Mouse (Mus musculus) heart, postnatal 25 days (tissue): Measurements from ENCODE around the gene Krit1. TPM values are rescaled to one million over a fixed set of nuclear protein-coding genes. Genes with fewer than 3 reads are reported as not detected.
"Not testable (repeated sequence)": the region's sequence is repeated elsewhere in the genome, so short reads cannot be mapped to it uniquely, and the experiment has no call there.

ENCODE experiments used
- DNase-seq: peaks from one replicate; pipeline ENCODE4 v3.0.0; 2022; ENCODE audit warnings: low spot score
- intact Hi-C: fragments of 180-260 bp; cut with DNase I; formaldehyde crosslinking; loops from one replicate; pipeline ENCODE4 v1.15.1; 2025
- total RNA-seq, 2 experiments: library from RNA; stranded (reverse); gene quantifications; 2 replicates each; pipeline ENCODE4 v1.2.3; 2021

Krit1 gene
- total RNA-seq: 10 to 100 TPM; 31.5 to 32.5 TPM

GRCm38 (mm10) chr5:3802433-3803291 is at the start of gene Krit1, which contains the start of gene Ankib1:
Krit1 (plus strand) TSS chr5:3803184.
Ankib1 (minus strand) TSS chr5:3802925.
- intact Hi-C loops: loop anchor here (5.0 kb wide), 2 partner anchors 70 to 155 kb away; no protein-coding TSS in a partner anchor
- peak; percentile 81 for DNase-seq

- DNase-seq: no peak
- intact Hi-C loops: loop anchor here (1.0 kb wide), 1 partner anchor 13 kb away; no protein-coding TSS in a partner anchor
These were observed 31.5 kb upstream of the Krit1 start for GRCm38 (mm10) chr5:3771512-3771911.

- no peak for DNase-seq
- intact Hi-C loops: no loop called here
These were observed 31.0 kb upstream of the Krit1 start for GRCm38 (mm10) chr5:3772017-3772416.

GRCm38 (mm10) chr5:3782670-3783069 is 20.3 kb upstream of the Krit1 start:
- no peak for DNase-seq
- intact Hi-C loops: no loop called here

GRCm38 (mm10) chr5:3783947-3784681 is 18.9 kb upstream of the Krit1 start:
- intact Hi-C loops: no loop called here
- DNase-seq: no peak

GRCm38 (mm10) chr5:3784751-3785496 is 18.1 kb upstream of the Krit1 start:
- intact Hi-C loops: no loop called here
- DNase-seq: no peak

- DNase-seq: no peak
- intact Hi-C loops: no loop called here
These were observed 15.4 kb upstream of the Krit1 start for GRCm38 (mm10) chr5:3787548-3787947.

GRCm38 (mm10) chr5:3791048-3791447 is 11.9 kb upstream of the Krit1 start:
- intact Hi-C loops: no loop called here
- no peak for DNase-seq

- DNase-seq, intact Hi-C loops: not testable (repeated sequence)
These were observed 5.9 kb upstream of the Krit1 start for GRCm38 (mm10) chr5:3797101-3797500.

GRCm38 (mm10) chr5:3798656-3799055 is 4.3 kb upstream of the Krit1 start:
- DNase-seq, intact Hi-C loops: not testable (repeated sequence)

GRCm38 (mm10) chr5:3800041-3800440 is 2.9 kb upstream of the Krit1 start:
- intact Hi-C loops: loop anchor here (5.0 kb wide), 2 partner anchors 68 to 153 kb away; no protein-coding TSS in a partner anchor
- DNase-seq: no peak

GRCm38 (mm10) chr5:3800881-3801280 is 2.1 kb upstream of the Krit1 start:
- intact Hi-C loops: loop anchor here (5.0 kb wide), 2 partner anchors 69 to 154 kb away; no protein-coding TSS in a partner anchor

GRCm38 (mm10) chr5:3801672-3802432 is 1.1 kb upstream of the Krit1 start:
- DNase-seq: no peak

More at GRCm38 (mm10) chr5:3800881-3801280, 2.1 kb upstream of the Krit1 start:
- DNase-seq: no peak

GRCm38 (mm10) chr5:3803292-3804165 is 545 bp downstream of the Krit1 start:
- no peak for DNase-seq
- intact Hi-C loops: loop anchor here (5.0 kb wide), 2 partner anchors 71 to 156 kb away; no protein-coding TSS in a partner anchor

More at GRCm38 (mm10) chr5:3801672-3802432, 1.1 kb upstream of the Krit1 start:
- intact Hi-C loops: loop anchor here (5.0 kb wide), 2 partner anchors 70 to 155 kb away; no protein-coding TSS in a partner anchor

GRCm38 (mm10) chr5:3808472-3808871 is 5.5 kb downstream of the Krit1 start:
- intact Hi-C loops: no loop called here
- DNase-seq: no peak

GRCm38 (mm10) chr5:3834107-3834506 is 31.1 kb downstream of the Krit1 start:
- intact Hi-C loops: no loop called here

GRCm38 (mm10) chr5:3845026-3845425 is 42.0 kb downstream of the Krit1 start, which contains the start of gene Lrrd1:
Lrrd1 (plus strand) TSS chr5:3845173.
- DNase-seq: no peak
- intact Hi-C loops: no loop called here

More at GRCm38 (mm10) chr5:3834107-3834506, 31.1 kb downstream of the Krit1 start:
- DNase-seq: no peak

- intact Hi-C loops: no loop called here
- DNase-seq: no peak
These were observed 67.2 kb downstream of the Krit1 start for GRCm38 (mm10) chr5:3870161-3870560.
